ENCODE assay signal across 23 mouse cellular contexts in the genomic region with DNA sequence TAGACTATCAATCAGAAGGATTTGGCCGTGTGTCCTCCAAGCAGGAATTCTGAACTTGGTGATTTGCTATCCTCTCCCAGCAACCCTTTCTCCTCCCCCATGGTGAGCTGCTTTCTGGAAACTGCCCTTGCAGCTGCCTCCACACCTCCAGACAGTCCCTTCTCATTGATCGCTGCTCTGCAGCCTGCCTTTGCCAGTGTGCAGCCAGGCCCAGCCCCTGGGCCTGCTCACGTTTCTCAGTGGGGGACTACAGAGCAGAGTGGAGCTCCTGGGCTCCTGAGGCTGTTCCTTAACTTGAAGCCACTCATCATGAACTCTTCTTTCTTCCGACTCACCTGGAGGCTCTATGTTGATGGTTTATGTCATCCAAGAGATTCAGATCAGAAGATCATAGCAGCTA. TPM values are rescaled to one million over a fixed set of nuclear protein-coding genes. Genes with fewer than 3 reads are reported as not detected.
DNase-seq lines count a peak whose midpoint lies in the region; ATAC-seq and TF ChIP-seq lines count a peak whose summit lies in the region.
"Had no signal": no experiment of that assay in that cellular context is flagged by ENCODE, and none has a peak within 500 bp of the region (broad histone marks: within the 10 kb centered on the region; RNA-seq: fewer than 3 reads in every experiment).

No protein-coding gene starts in this region.

- no peaks in the 10 kb centered on the region for H3K27me3 ChIP-seq in heart, embryonic 13.5 days (replicated peaks)
- H3K27me3 ChIP-seq in kidney, postnatal 0 days (ENCODE audit: insufficient read depth, low read length) = no peaks in the 10 kb centered on the region
- no peaks in the 10 kb centered on the region for H3K27me3 ChIP-seq in limb, embryonic 10.5 days (ENCODE audit: low read depth, poor library complexity, severe bottlenecking)
- H3K27me3 ChIP-seq in neural tube, embryonic 12.5 days (replicated peaks) = no peaks in the 10 kb centered on the region
- H3K27me3 ChIP-seq: forebrain, embryonic 13.5 days; megakaryocyte, embryonic 14.5 days had no signal

- H3K4me2 ChIP-seq in heart, embryonic 13.5 days = no peak overlapping the region
- H3K4me2 ChIP-seq in kidney, postnatal 0 days (ENCODE audit: low read length) = no peak overlapping the region
- H3K4me2 ChIP-seq in neural tube, embryonic 12.5 days (replicated peaks) = no peak overlapping the region
- H3K4me2 ChIP-seq: forebrain, embryonic 13.5 days had no signal

- peak overlapping the region; percentile 25; the same call in 1 of the 2 replicates for H3K9ac ChIP-seq in heart, embryonic 13.5 days
- H3K9ac ChIP-seq in kidney, postnatal 0 days (ENCODE audit: low read depth, low read length) = no peak overlapping the region
- no peak overlapping the region for H3K9ac ChIP-seq in neural tube, embryonic 12.5 days
- H3K9ac ChIP-seq: forebrain, embryonic 13.5 days; liver, postnatal 0 days had no signal

- peaks cover 64% of the 10 kb centered on the region for H3K4me1 ChIP-seq in heart, embryonic 13.5 days
- H3K4me1 ChIP-seq in kidney, postnatal 0 days (replicated peaks; ENCODE audit: insufficient read depth, low read length) = no peaks in the 10 kb centered on the region
- peaks cover 55% of the 10 kb centered on the region for H3K4me1 ChIP-seq in limb, embryonic 10.5 days
- H3K4me1 ChIP-seq in neural tube, embryonic 12.5 days = peaks cover 20% of the 10 kb centered on the region
- H3K4me1 ChIP-seq: megakaryocyte, embryonic 14.5 days had no signal

- no peak overlapping the region for H3K4me3 ChIP-seq in heart, embryonic 13.5 days
- no peak overlapping the region for H3K4me3 ChIP-seq in kidney, postnatal 0 days (replicated peaks; ENCODE audit: low read depth, low read length)
- no peak overlapping the region for H3K4me3 ChIP-seq in limb, embryonic 10.5 days
- no peak overlapping the region for H3K4me3 ChIP-seq in neural tube, embryonic 12.5 days
- H3K4me3 ChIP-seq: embryonic facial prominence, embryonic 10.5 days; forebrain, embryonic 13.5 days; megakaryocyte, embryonic 14.5 days had no signal

- no peak for ATAC-seq in heart, embryonic 13.5 days (ENCODE audit: extremely low read depth, insufficient number of reproducible peaks, low FRiP score, low TSS enrichment)
- no peak for ATAC-seq in kidney, postnatal 0 days (replicated peaks; ENCODE audit: low FRiP score, low read depth)
- no peak for ATAC-seq in neural tube, embryonic 12.5 days (ENCODE audit: low FRiP score, low read depth)
- ATAC-seq: forebrain, embryonic 13.5 days; liver, postnatal 0 days had no signal

- no peak for TF ChIP-seq CTCF in kidney, postnatal 0 days (IDR thresholded peaks at IDR 0.05; ENCODE audit: low read depth)

- peak overlapping the region; percentile 37; the same call in 1 of the 2 replicates for H3K27ac ChIP-seq in heart, embryonic 13.5 days (replicated peaks)
- no peak overlapping the region for H3K27ac ChIP-seq in kidney, postnatal 0 days
- peak overlapping the region; percentile 85 for H3K27ac ChIP-seq in limb, embryonic 10.5 days
- peak overlapping the region; percentile 27; the same call in 1 of the 2 replicates for H3K27ac ChIP-seq in neural tube, embryonic 12.5 days
- H3K27ac ChIP-seq: embryonic facial prominence, embryonic 10.5 days; forebrain, embryonic 13.5 days had no signal

- DNase-seq in heart, adult 11 months = no peak
- DNase-seq in kidney, postnatal 0 days (ENCODE audit: low spot score) = peak; percentile 6
- no peak for DNase-seq in kidney, adult 18-20 months
- peak; percentile 48 for DNase-seq in limb, embryonic 10.5 days (ENCODE audit: low spot score)
- DNase-seq in lung, postnatal 36 days = no peak
- no peak for DNase-seq in layer of hippocampus, postnatal 25 days (ENCODE audit: extremely low spot score in 1 of 2, low spot score in 1 of 2)
- DNase-seq: cerebellum, adult 8-10 months; gastrocnemius, postnatal 25 days; kidney, adult 11 months; kidney, postnatal 4 days; liver, postnatal 0 days; lung, postnatal 10 days; right cerebral cortex, postnatal 14 days; spleen, adult 18-20 months; thymus, postnatal 4 days had no signal

- WGBS in heart, embryonic 13.5 days = 62% methylated on average over 4 of the region's 4 CpGs
- WGBS in kidney, postnatal 0 days = 57% methylated on average over 4 of the region's 4 CpGs
- 65% methylated on average over 4 of the region's 4 CpGs for WGBS in limb, embryonic 10.5 days
- WGBS in neural tube, embryonic 12.5 days = 43% methylated on average over 4 of the region's 4 CpGs

- peaks cover 19% of the 10 kb centered on the region for H3K36me3 ChIP-seq in heart, embryonic 13.5 days
- H3K36me3 ChIP-seq in kidney, postnatal 0 days (ENCODE audit: insufficient read depth, low read length) = no peaks in the 10 kb centered on the region
- peaks cover 39% of the 10 kb centered on the region for H3K36me3 ChIP-seq in limb, embryonic 10.5 days
- H3K36me3 ChIP-seq in neural tube, embryonic 12.5 days = peaks cover 5% of the 10 kb centered on the region

- no peaks in the 10 kb centered on the region for H3K9me3 ChIP-seq in heart, embryonic 13.5 days
- no peaks in the 10 kb centered on the region for H3K9me3 ChIP-seq in kidney, postnatal 0 days (replicated peaks; ENCODE audit: low read length)
- no peaks in the 10 kb centered on the region for H3K9me3 ChIP-seq in limb, embryonic 10.5 days (replicated peaks)
- no peaks in the 10 kb centered on the region for H3K9me3 ChIP-seq in neural tube, embryonic 12.5 days
- H3K9me3 ChIP-seq: embryonic facial prominence, embryonic 10.5 days; forebrain, embryonic 13.5 days had no signal

RNA-seq across cellular contexts. Expression of gene Popdc3, which starts 38.0 kb away (rescaled TPM):
- 32.2 and 35.2 TPM in 2 replicates for polyA plus RNA-seq in heart, embryonic 13.5 days (2015; fragmentation: Nextera tagmentation; extraction: Ambion mirVana)
- polyA plus RNA-seq in kidney, postnatal 0 days (2015; fragmentation: Nextera tagmentation; extraction: Ambion mirVana) = 0.32 and 0.50 TPM in 2 replicates
- 0.82 and 1.2 TPM in 2 replicates for polyA plus RNA-seq in limb, embryonic 10.5 days (2016; fragmentation: Nextera tagmentation; extraction: Ambion mirVana)
- polyA plus RNA-seq in neural tube, embryonic 12.5 days (2016; fragmentation: Nextera tagmentation; extraction: Ambion mirVana) = 0.81 and 1.1 TPM in 2 replicates
- 1 to 10 TPM; 4.3 to 6.7 TPM for total RNA-seq in layer of hippocampus, postnatal 25 days (2021)
- total RNA-seq: common myeloid progenitor, adult 5-6 weeks; liver, adult 2 months; neutrophil, adult 5-6 weeks had no signal
- polyA plus RNA-seq: liver, adult 2 months; liver, postnatal 0 days had no signal

Comparison
In these comparisons a context has a peak if more than half of its experiments do, and no peak if none do; other contexts are left out.
1. DNase-seq: peak in kidney, postnatal 0 days (single experiment) and limb, embryonic 10.5 days (single experiment); none in heart, adult 11 months (single experiment), kidney, adult 18-20 months (single experiment), lung, postnatal 36 days (single experiment) and layer of hippocampus, postnatal 25 days (0 of 2).
2. RNA of gene Popdc3, which starts 38.0 kb away (polyA plus RNA-seq): 32.2 to 35.2 TPM in heart, embryonic 13.5 days; 0.82 to 1.2 TPM in limb, embryonic 10.5 days, 0.81 to 1.1 TPM in neural tube, embryonic 12.5 days and 0.32 to 0.50 TPM in kidney, postnatal 0 days; every median in the first group is over 10 times any median in the second.